In genomic region chr17:47216490-47216889, GRCm38 (mm10) we compare ENCODE assay signal across 13 mouse cellular contexts.
"Had no signal": no experiment of that assay in that cellular context is flagged by ENCODE, and none has a peak within 500 bp of the region (broad histone marks: within the 10 kb centered on the region; RNA-seq: fewer than 3 reads in every experiment).

No protein-coding gene starts in this region.

- ATAC-seq: midbrain, embryonic 16.5 days had no signal

- DNase-seq: lung, embryonic 14.5 days; lung, postnatal 10 days; lung, postnatal 4 days; midbrain, embryonic 14.5 days; retina, postnatal 1 day; right cerebral cortex, adult 18-20 months; right cerebral cortex, postnatal 25 days; right cerebral cortex, postnatal 4 days; spleen, adult 18-20 months; thymus, adult 2 months; thymus, postnatal 25 days; thymus, postnatal 4 days had no signal
